In genomic region chr10:13714920-13715293, GRCm38 (mm10) we compare ENCODE assay signal across 12 mouse cellular contexts.
DNase-seq lines count a peak whose midpoint lies in the region; ATAC-seq lines count a peak whose summit lies in the region.
"Had no signal": no experiment of that assay in that cellular context is flagged by ENCODE, and none has a peak within 500 bp of the region (broad histone marks: within the 10 kb centered on the region; RNA-seq: fewer than 3 reads in every experiment).

No protein-coding gene starts in this region.

- WGBS in heart, embryonic 13.5 days: 72% methylated on average over 7 of the region's 7 CpGs
- 15% methylated on average over 7 of the region's 7 CpGs for WGBS in forebrain, embryonic 13.5 days
- WGBS in limb, embryonic 10.5 days: 73% methylated on average over 7 of the region's 7 CpGs
- WGBS in neural tube, embryonic 12.5 days: 30% methylated on average over 7 of the region's 7 CpGs

- no peak overlapping the region for H3K4me2 ChIP-seq in heart, embryonic 13.5 days
- peak overlapping the region; percentile 30 for H3K4me2 ChIP-seq in forebrain, embryonic 13.5 days
- H3K4me2 ChIP-seq in neural tube, embryonic 12.5 days (replicated peaks): peak overlapping the region; percentile 34
- H3K4me2 ChIP-seq: heart, embryonic 12.5 days had no signal

- ATAC-seq in heart, embryonic 13.5 days (ENCODE audit: extremely low read depth, insufficient number of reproducible peaks, low FRiP score, low TSS enrichment): no peak
- peak; percentile 61; the same call in 1 of the 2 replicates for ATAC-seq in forebrain, embryonic 13.5 days
- peak; percentile 60 for ATAC-seq in neural tube, embryonic 12.5 days (ENCODE audit: low FRiP score, low read depth)
- ATAC-seq: liver, postnatal 0 days had no signal

- no peaks in the 10 kb centered on the region for H3K27me3 ChIP-seq in heart, embryonic 13.5 days (replicated peaks)
- no peaks in the 10 kb centered on the region for H3K27me3 ChIP-seq in forebrain, embryonic 13.5 days
- peaks cover 51% of the 10 kb centered on the region for H3K27me3 ChIP-seq in limb, embryonic 10.5 days (ENCODE audit: low read depth, poor library complexity, severe bottlenecking)
- 0 out of 2 replicates have a peak, but pooled peaks cover 8% of the 10 kb centered on the region for H3K27me3 ChIP-seq in neural tube, embryonic 12.5 days (replicated peaks)
- H3K27me3 ChIP-seq: heart, embryonic 12.5 days had no signal

- no peak overlapping the region for H3K27ac ChIP-seq in heart, embryonic 13.5 days (replicated peaks)
- peak overlapping the region; percentile 66 for H3K27ac ChIP-seq in forebrain, embryonic 13.5 days
- peak overlapping the region; percentile 53; the same call in 1 of the 2 replicates for H3K27ac ChIP-seq in limb, embryonic 10.5 days
- H3K27ac ChIP-seq in neural tube, embryonic 12.5 days: no peak overlapping the region

- H3K4me1 ChIP-seq in heart, embryonic 13.5 days: peaks cover 18% of the 10 kb centered on the region
- peaks cover 29% of the 10 kb centered on the region for H3K4me1 ChIP-seq in forebrain, embryonic 13.5 days
- peaks cover 32% of the 10 kb centered on the region for H3K4me1 ChIP-seq in limb, embryonic 10.5 days
- H3K4me1 ChIP-seq in neural tube, embryonic 12.5 days: peaks cover 26% of the 10 kb centered on the region
- H3K4me1 ChIP-seq: heart, embryonic 12.5 days had no signal

- no peaks in the 10 kb centered on the region for H3K36me3 ChIP-seq in heart, embryonic 13.5 days
- no peaks in the 10 kb centered on the region for H3K36me3 ChIP-seq in forebrain, embryonic 13.5 days (ENCODE audit: poor library complexity, severe bottlenecking)
- no peaks in the 10 kb centered on the region for H3K36me3 ChIP-seq in limb, embryonic 10.5 days
- no peaks in the 10 kb centered on the region for H3K36me3 ChIP-seq in neural tube, embryonic 12.5 days
- H3K36me3 ChIP-seq: heart, embryonic 12.5 days had no signal

- H3K4me3 ChIP-seq in heart, embryonic 13.5 days: no peak overlapping the region
- no peak overlapping the region for H3K4me3 ChIP-seq in forebrain, embryonic 13.5 days
- H3K4me3 ChIP-seq in limb, embryonic 10.5 days: no peak overlapping the region
- no peak overlapping the region for H3K4me3 ChIP-seq in neural tube, embryonic 12.5 days
- H3K4me3 ChIP-seq: heart, embryonic 12.5 days had no signal

- intact Hi-C loops in heart, postnatal 25 days (cut with DNase I): no loop called here

- H3K9ac ChIP-seq in heart, embryonic 13.5 days: peak overlapping the region; percentile 34; the same call in 1 of the 2 replicates
- no peak overlapping the region for H3K9ac ChIP-seq in forebrain, embryonic 13.5 days
- H3K9ac ChIP-seq in neural tube, embryonic 12.5 days: no peak overlapping the region
- H3K9ac ChIP-seq: heart, embryonic 12.5 days; liver, postnatal 0 days had no signal

- H3K9me3 ChIP-seq in heart, embryonic 13.5 days: no peaks in the 10 kb centered on the region
- H3K9me3 ChIP-seq in forebrain, embryonic 13.5 days (replicated peaks): no peaks in the 10 kb centered on the region
- H3K9me3 ChIP-seq in limb, embryonic 10.5 days (replicated peaks): no peaks in the 10 kb centered on the region
- peaks cover 5% of the 10 kb centered on the region; the same call in 1 of the 2 replicates for H3K9me3 ChIP-seq in neural tube, embryonic 12.5 days
- H3K9me3 ChIP-seq: heart, embryonic 12.5 days had no signal

- DNase-seq in heart, postnatal 25 days (ENCODE audit: low spot score): no peak
- DNase-seq in limb, embryonic 10.5 days (ENCODE audit: low spot score): no peak
- DNase-seq in urinary bladder, postnatal 14 days (ENCODE audit: low spot score): no peak
- no peak for DNase-seq in layer of hippocampus, adult 8-10 months (ENCODE audit: low spot score in 2 of 2)
- DNase-seq in right cerebral cortex, postnatal 36 days (ENCODE audit: low spot score in 2 of 2): no peak
- DNase-seq: kidney, adult 11 months; liver, postnatal 0 days; thymus, adult 18-20 months had no signal

Comparison
In these comparisons a context has a peak if more than half of its experiments do, and no peak if none do; other contexts are left out.
1. H3K27ac ChIP-seq: peak in forebrain, embryonic 13.5 days (single experiment) and limb, embryonic 10.5 days (single experiment); none in heart, embryonic 13.5 days (single experiment) and neural tube, embryonic 12.5 days (single experiment).